Mouse (Mus musculus): ENCODE measurements around the gene Pbx4. TPM values are rescaled to one million over a fixed set of nuclear protein-coding genes. Genes with fewer than 3 reads are reported as not detected.

The Pbx4 gene
- polyA plus RNA-seq, 1 experiment from 2014 or later = 5.4 TPM

DNA sequence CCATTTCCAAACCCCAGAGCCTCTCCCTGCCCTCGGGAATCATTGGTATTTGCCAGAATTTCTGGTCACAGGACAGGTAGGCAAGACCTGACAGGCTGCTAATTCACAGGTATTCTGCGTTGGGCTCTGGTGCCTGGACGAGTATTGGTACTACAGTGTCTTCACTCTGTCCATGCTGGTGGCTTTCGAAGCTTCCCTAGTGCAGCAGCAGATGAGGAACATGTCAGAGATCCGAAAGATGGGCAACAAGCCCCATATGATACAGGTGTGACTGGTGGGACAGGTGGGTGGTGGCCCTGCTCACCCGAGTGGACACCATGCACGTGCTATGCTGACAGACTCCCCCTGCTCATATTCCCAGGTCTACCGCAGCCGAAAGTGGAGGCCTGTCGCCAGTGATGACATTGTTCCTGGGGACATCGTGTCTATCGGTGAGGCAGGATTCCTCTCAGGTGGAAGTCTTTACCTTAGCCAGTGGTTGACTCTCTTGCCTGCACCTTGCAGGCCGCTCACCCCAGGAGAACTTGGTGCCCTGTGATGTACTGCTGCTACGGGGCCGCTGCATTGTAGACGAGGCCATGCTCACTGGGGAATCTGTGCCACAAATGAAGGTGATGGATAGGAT, 35.5 kb upstream of the Pbx4 start:
- no peak overlapping the region for H3K4me3 ChIP-seq (ENCODE audit: low read length)
- H3K4me2 ChIP-seq (ENCODE audit: low read depth, low read length) = no peak overlapping the region
- no peaks in the 10 kb centered on the region for H3K27me3 ChIP-seq (ENCODE audit: control insufficient read depth, insufficient read depth, low read length)
- H3K27ac ChIP-seq (ENCODE audit: low read length) = no peak overlapping the region
- no peak for ATAC-seq (replicated peaks; ENCODE audit: extremely low read depth, insufficient read depth, low FRiP score)
- H3K4me1 ChIP-seq (ENCODE audit: control insufficient read depth, insufficient read depth, low read length) = peaks cover 12% of the 10 kb centered on the region
- H3K36me3 ChIP-seq (ENCODE audit: control insufficient read depth, insufficient read depth) = peaks cover 68% of the 10 kb centered on the region
- no peaks in the 10 kb centered on the region for H3K9me3 ChIP-seq (replicated peaks; ENCODE audit: control insufficient read depth, low read length)
- 94% methylated on average over 16 of the region's 16 CpGs for WGBS
- H3K9ac ChIP-seq (ENCODE audit: low read length) = no peak overlapping the region

DNA sequence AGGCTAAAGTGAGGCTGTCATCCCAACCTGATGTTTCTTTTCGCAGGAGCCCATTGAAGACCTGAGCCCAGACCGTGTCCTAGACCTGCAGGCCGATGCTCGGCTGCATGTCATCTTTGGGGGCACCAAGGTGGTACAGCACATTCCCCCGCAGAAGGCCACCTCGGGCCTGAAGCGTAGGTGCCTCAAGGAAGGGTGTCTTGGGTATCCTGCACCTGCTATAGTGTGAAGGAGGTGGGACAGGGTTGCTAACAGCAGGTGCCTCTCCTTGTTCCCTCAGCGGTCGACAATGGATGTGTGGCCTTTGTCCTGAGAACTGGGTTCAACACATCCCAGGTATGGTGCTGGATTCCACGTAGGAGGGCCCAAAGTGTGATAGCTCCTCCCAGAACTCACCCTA, 34.6 kb upstream of the Pbx4 start:
- 92% methylated on average over 10 of the region's 10 CpGs for WGBS
- H3K4me2 ChIP-seq (ENCODE audit: low read depth, low read length) = no peak overlapping the region
- no peak overlapping the region for H3K27ac ChIP-seq (ENCODE audit: low read length)
- no peak overlapping the region for H3K4me3 ChIP-seq (ENCODE audit: low read length)
- ATAC-seq (replicated peaks; ENCODE audit: extremely low read depth, insufficient read depth, low FRiP score) = no peak
- peaks cover 4% of the 10 kb centered on the region; the same call in 1 of the 2 replicates for H3K4me1 ChIP-seq (ENCODE audit: control insufficient read depth, insufficient read depth, low read length)
- H3K9ac ChIP-seq (ENCODE audit: low read length) = no peak overlapping the region
- peaks cover 76% of the 10 kb centered on the region for H3K36me3 ChIP-seq (ENCODE audit: control insufficient read depth, insufficient read depth)
- no peaks in the 10 kb centered on the region for H3K27me3 ChIP-seq (ENCODE audit: control insufficient read depth, insufficient read depth, low read length)
- no peaks in the 10 kb centered on the region for H3K9me3 ChIP-seq (replicated peaks; ENCODE audit: control insufficient read depth, low read length)

DNA sequence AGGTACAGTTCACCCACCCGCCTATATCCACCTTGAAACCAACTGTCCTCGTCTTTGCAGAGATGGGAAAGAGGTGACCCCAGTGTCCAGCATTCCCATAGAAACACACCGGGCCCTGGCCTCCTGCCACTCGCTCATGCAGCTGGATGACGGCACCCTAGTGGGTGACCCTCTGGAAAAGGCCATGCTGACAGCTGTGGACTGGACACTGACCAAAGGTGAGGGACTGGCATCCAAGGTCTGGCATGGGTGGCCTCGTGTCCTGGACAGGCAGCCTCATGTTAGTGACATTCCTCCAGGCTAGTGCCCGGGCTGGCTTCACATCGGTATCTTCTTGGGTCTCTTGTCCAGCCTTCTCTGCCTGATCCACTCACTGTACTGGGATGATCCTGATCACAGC, 33.0 kb upstream of the Pbx4 start:
- Histone ChIP-seq H3K27ac (ENCODE audit: low read length) (no peak overlapping the region), H3K27me3 (ENCODE audit: control insufficient read depth, insufficient read depth, low read length) (no peaks in the 10 kb centered on the region), H3K4me1 (ENCODE audit: control insufficient read depth, insufficient read depth, low read length) (no peaks in the 10 kb centered on the region), H3K4me2 (ENCODE audit: low read depth, low read length) (no peak overlapping the region), H3K9ac (ENCODE audit: low read length) (no peak overlapping the region), H3K36me3 (ENCODE audit: control insufficient read depth, insufficient read depth) (peaks cover 86% of the 10 kb centered on the region), H3K4me3 (ENCODE audit: low read length) (no peak overlapping the region), H3K9me3 (replicated peaks; ENCODE audit: control insufficient read depth, low read length) (no peaks in the 10 kb centered on the region)
- ATAC-seq (replicated peaks; ENCODE audit: extremely low read depth, insufficient read depth, low FRiP score) = no peak
- 86% methylated on average over 8 of the region's 8 CpGs for WGBS

DNA sequence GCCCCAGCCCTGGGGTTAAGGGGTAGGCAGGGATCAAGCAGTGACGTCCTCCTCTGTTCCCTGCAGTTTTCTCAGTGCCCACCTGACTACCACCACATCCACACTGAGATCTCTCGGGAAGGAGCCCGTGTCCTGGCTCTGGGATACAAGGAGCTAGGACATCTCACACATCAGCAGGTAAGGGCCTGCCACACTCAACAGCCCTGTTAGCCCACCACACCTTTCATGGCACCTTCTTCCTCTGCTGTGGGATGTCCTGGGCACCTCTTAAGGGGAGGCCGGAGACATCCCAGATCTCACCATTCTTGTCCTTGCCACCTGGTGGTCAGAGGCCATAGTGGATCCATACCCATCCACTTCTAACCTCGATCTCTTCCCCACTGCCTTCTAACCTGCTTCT, 32.3 kb upstream of the Pbx4 start:
- no peak for ATAC-seq (replicated peaks; ENCODE audit: extremely low read depth, insufficient read depth, low FRiP score)
- H3K27me3 ChIP-seq (ENCODE audit: control insufficient read depth, insufficient read depth, low read length) = no peaks in the 10 kb centered on the region
- WGBS = 85% methylated on average over 5 of the region's 5 CpGs
- no peak overlapping the region for H3K4me2 ChIP-seq (ENCODE audit: low read depth, low read length)
- peaks cover 83% of the 10 kb centered on the region for H3K36me3 ChIP-seq (ENCODE audit: control insufficient read depth, insufficient read depth)
- H3K27ac ChIP-seq (ENCODE audit: low read length) = no peak overlapping the region
- H3K4me3 ChIP-seq (ENCODE audit: low read length) = no peak overlapping the region
- H3K9me3 ChIP-seq (replicated peaks; ENCODE audit: control insufficient read depth, low read length) = no peaks in the 10 kb centered on the region
- no peak overlapping the region for H3K9ac ChIP-seq (ENCODE audit: low read length)
- no peaks in the 10 kb centered on the region for H3K4me1 ChIP-seq (ENCODE audit: control insufficient read depth, insufficient read depth, low read length)

DNA sequence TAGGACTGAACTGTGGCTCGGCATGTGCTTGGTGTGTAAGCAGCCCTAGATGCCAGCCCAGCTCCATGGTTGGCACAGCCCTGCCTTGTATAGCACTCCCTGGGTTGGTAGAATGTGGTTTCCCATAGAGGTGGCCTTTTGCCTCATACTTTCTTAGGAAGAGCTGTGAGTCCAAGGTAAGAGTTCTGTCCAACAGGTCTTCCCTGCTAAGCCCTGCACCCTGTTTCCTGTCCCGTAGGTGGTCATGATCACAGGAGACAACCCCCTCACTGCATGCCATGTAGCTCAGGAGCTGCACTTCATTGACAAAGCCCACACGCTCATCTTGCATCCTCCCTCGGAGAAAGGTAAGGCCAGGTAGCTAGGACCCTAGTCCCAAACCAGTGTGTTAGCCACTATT, 30.5 kb upstream of the Pbx4 start:
- H3K9me3 ChIP-seq (replicated peaks; ENCODE audit: control insufficient read depth, low read length) = no peaks in the 10 kb centered on the region
- 97% methylated on average over 4 of the region's 4 CpGs for WGBS

DNA sequence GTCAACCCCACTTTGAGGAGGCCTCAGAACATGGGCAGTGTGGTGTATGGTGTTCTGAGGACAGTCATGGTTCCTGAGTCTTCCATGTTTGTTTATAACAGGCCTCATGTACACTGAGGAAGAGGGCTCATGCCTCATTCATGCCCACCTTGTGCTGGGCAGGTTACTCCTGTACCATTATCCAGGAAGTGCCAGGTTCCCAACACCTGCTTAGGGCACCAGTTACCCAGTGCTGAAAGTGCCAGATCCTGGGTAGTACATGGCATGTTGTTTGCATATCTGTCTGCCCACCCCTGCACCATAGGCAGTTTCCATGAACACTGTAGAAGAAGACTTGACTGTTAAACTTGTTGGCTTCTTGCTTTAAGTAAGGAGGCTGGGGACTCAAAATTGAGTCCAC, 30.1 kb upstream of the Pbx4 start:
- Histone ChIP-seq H3K27ac (ENCODE audit: low read length) (no peak overlapping the region), H3K36me3 (ENCODE audit: control insufficient read depth, insufficient read depth) (peaks cover 89% of the 10 kb centered on the region), H3K9ac (ENCODE audit: low read length) (no peak overlapping the region), H3K4me2 (ENCODE audit: low read depth, low read length) (no peak overlapping the region), H3K27me3 (ENCODE audit: control insufficient read depth, insufficient read depth, low read length) (no peaks in the 10 kb centered on the region), H3K4me1 (ENCODE audit: control insufficient read depth, insufficient read depth, low read length) (no peaks in the 10 kb centered on the region), H3K9me3 (replicated peaks; ENCODE audit: control insufficient read depth, low read length) (no peaks in the 10 kb centered on the region), H3K4me3 (ENCODE audit: low read length) (no peak overlapping the region)
- no peak for ATAC-seq (replicated peaks; ENCODE audit: extremely low read depth, insufficient read depth, low FRiP score)

More for the DNA sequence above, 30.5 kb upstream of the Pbx4 start:
- no peak overlapping the region for H3K27ac ChIP-seq (ENCODE audit: low read length)
- peaks cover 90% of the 10 kb centered on the region for H3K36me3 ChIP-seq (ENCODE audit: control insufficient read depth, insufficient read depth)
- no peaks in the 10 kb centered on the region for H3K27me3 ChIP-seq (ENCODE audit: control insufficient read depth, insufficient read depth, low read length)
- ATAC-seq (replicated peaks; ENCODE audit: extremely low read depth, insufficient read depth, low FRiP score) = no peak
- H3K4me3 ChIP-seq (ENCODE audit: low read length) = no peak overlapping the region
- H3K9ac ChIP-seq (ENCODE audit: low read length) = no peak overlapping the region
- no peaks in the 10 kb centered on the region for H3K4me1 ChIP-seq (ENCODE audit: control insufficient read depth, insufficient read depth, low read length)
- no peak overlapping the region for H3K4me2 ChIP-seq (ENCODE audit: low read depth, low read length)

DNA sequence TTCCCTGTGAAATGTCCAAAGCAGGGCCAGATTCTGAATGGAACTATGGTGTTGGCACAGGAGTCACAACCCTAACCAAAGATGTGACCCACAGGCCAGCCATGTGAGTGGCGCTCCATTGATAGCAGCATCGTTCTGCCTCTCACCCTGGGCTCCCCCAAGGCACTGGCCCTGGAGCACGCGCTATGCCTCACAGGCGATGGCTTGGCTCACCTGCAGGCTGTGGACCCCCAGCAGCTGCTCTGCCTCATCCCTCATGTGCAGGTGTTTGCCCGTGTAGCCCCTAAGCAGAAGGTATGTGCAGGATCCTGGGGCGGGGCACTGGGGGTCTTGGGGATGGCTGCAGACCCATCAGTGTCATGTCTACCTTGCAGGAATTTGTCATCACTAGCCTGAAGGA, 28.9 kb upstream of the Pbx4 start:
- Histone ChIP-seq H3K4me1 (ENCODE audit: control insufficient read depth, insufficient read depth, low read length) (peaks cover 3% of the 10 kb centered on the region), H3K27me3 (ENCODE audit: control insufficient read depth, insufficient read depth, low read length) (no peaks in the 10 kb centered on the region), H3K4me3 (ENCODE audit: low read length) (no peak overlapping the region), H3K36me3 (ENCODE audit: control insufficient read depth, insufficient read depth) (peaks cover 87% of the 10 kb centered on the region), H3K9ac (ENCODE audit: low read length) (no peak overlapping the region), H3K4me2 (ENCODE audit: low read depth, low read length) (no peak overlapping the region), H3K27ac (ENCODE audit: low read length) (no peak overlapping the region), H3K9me3 (replicated peaks; ENCODE audit: control insufficient read depth, low read length) (no peaks in the 10 kb centered on the region)
- WGBS = 91% methylated on average over 7 of the region's 7 CpGs
- ATAC-seq (replicated peaks; ENCODE audit: extremely low read depth, insufficient read depth, low FRiP score) = no peak

DNA sequence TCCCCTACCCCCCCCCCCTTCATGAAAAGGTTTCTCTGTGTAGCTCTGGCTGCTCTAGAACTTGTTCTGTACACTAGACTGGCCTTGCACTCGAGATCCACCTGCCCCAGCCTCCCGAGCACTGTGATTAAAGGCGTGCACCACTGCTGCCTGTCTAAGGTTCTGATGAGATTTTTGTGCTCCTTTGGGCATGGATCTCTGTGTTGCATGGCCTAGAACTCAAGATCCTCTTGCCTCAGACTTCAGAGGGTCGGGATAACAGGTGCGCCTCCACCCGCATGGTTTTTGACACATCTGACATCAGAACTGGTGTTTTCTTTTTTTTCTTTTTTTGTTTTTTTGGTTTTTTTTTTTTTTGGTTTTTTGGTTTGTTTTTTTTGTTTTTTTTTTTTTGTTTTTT, 27.8 kb upstream of the Pbx4 start:
- Histone ChIP-seq H3K9ac (ENCODE audit: low read length) (no peak overlapping the region), H3K27me3 (ENCODE audit: control insufficient read depth, insufficient read depth, low read length) (no peaks in the 10 kb centered on the region), H3K4me1 (ENCODE audit: control insufficient read depth, insufficient read depth, low read length) (peaks cover 4% of the 10 kb centered on the region), H3K27ac (ENCODE audit: low read length) (no peak overlapping the region), H3K4me2 (ENCODE audit: low read depth, low read length) (no peak overlapping the region), H3K36me3 (ENCODE audit: control insufficient read depth, insufficient read depth) (peaks cover 76% of the 10 kb centered on the region), H3K9me3 (replicated peaks; ENCODE audit: control insufficient read depth, low read length) (no peaks in the 10 kb centered on the region), H3K4me3 (ENCODE audit: low read length) (no peak overlapping the region)
- 88% methylated on average over 6 of the region's 6 CpGs for WGBS
- ATAC-seq (replicated peaks; ENCODE audit: extremely low read depth, insufficient read depth, low FRiP score) = no peak

DNA sequence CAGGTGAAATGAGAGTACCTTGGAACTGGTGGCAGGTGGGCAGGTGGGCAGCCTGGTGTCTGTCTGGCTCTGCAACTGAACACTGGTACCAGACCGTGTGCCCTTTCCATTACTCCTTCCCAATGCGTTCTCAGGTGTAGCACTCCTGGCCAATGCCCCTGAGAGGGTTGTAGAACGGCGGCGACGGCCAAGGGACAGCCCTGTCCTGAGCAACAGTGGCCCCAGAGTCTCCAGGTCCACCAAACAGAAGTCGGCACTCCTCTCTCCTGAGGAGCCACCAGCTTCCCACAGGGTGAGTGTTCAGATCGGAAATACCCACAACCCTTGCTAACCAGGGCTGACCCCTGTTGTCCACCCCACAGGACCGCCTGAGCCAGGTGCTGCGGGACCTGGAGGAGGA, 27.2 kb upstream of the Pbx4 start:
- Histone ChIP-seq H3K9ac (ENCODE audit: low read length) (no peak overlapping the region), H3K27ac (ENCODE audit: low read length) (no peak overlapping the region), H3K27me3 (ENCODE audit: control insufficient read depth, insufficient read depth, low read length) (no peaks in the 10 kb centered on the region), H3K4me1 (ENCODE audit: control insufficient read depth, insufficient read depth, low read length) (peaks cover 4% of the 10 kb centered on the region), H3K9me3 (replicated peaks; ENCODE audit: control insufficient read depth, low read length) (0 out of 2 replicates have a peak, but pooled peaks cover 1% of the 10 kb centered on the region), H3K4me2 (ENCODE audit: low read depth, low read length) (no peak overlapping the region), H3K4me3 (ENCODE audit: low read length) (no peak overlapping the region), H3K36me3 (ENCODE audit: control insufficient read depth, insufficient read depth) (peaks cover 71% of the 10 kb centered on the region)
- 89% methylated on average over 10 of the region's 10 CpGs for WGBS
- ATAC-seq (replicated peaks; ENCODE audit: extremely low read depth, insufficient read depth, low FRiP score) = no peak

Measured in heart, embryonic 16.5 days (tissue).